Mouse (Mus musculus): Measurements from ENCODE around the gene Tspan18.

GRCm38 (mm10) chr2:93306898-93307297 is 27.4 kb downstream of the Tspan18 start:
- TF ChIP-seq POLR2A (IDR thresholded peaks at IDR 0.05; ENCODE audit: control insufficient read depth, extremely low read depth, insufficient read depth, low read length, poor library complexity) (no peak), CTCF (IDR thresholded peaks at IDR 0.05; ENCODE audit: borderline replicate concordance, control insufficient read depth, extremely low read depth, insufficient read depth, low read length, poor library complexity) (no peak)
